Mouse (Mus musculus): ENCODE data around the gene Plaur. TPM values are rescaled to one million over a fixed set of nuclear protein-coding genes. Genes with fewer than 3 reads are reported as not detected.

The Plaur gene
- polyA plus RNA-seq (2014; fragmentation: Nextera tagmentation; extraction: Ambion mirVana): 2.1 and 2.3 TPM in 2 replicates

- ATAC-seq (ENCODE audit: insufficient number of reproducible peaks, low FRiP score, low TSS enrichment, low read depth) (peak; percentile 57; the same call in 1 of the 2 replicates), DNase-seq (ENCODE audit: low spot score) (peak; percentile 69)
- peak within 1 kb of the TSS; percentile 22; the same call in 1 of the 2 replicates for H3K9ac ChIP-seq (ENCODE audit: low read length)
- peak within 1 kb of the TSS; percentile 6; the same call in 1 of the 2 replicates for H3K4me3 ChIP-seq (ENCODE audit: low read depth, low read length)
- H3K9me3 ChIP-seq (ENCODE audit: control insufficient read depth, low read length): no peaks in the 10 kb centered on the region
- peaks cover 10% of the 10 kb centered on the region for H3K4me1 ChIP-seq (ENCODE audit: control insufficient read depth, insufficient read depth, low read length)
- no peaks in the 10 kb centered on the region for H3K36me3 ChIP-seq (ENCODE audit: control insufficient read depth, insufficient read depth, low read length)
- WGBS: 8% methylated on average over 27 of the region's 27 CpGs
- peak within 1 kb of the TSS; percentile 32 for H3K4me2 ChIP-seq (ENCODE audit: low read depth, severe bottlenecking)
- no peak within 1 kb of the TSS for H3K27ac ChIP-seq (replicated peaks; ENCODE audit: low read depth, low read length)
- no peaks in the 10 kb centered on the region for H3K27me3 ChIP-seq (ENCODE audit: control insufficient read depth, insufficient read depth, low read length)
Measured at GRCm38 (mm10) chr7:24462388-24463319, at the start of gene Plaur. Gene Plaur, plus strand, starts transcription at chr7:24462484.

- Histone ChIP-seq H3K27me3 (ENCODE audit: control insufficient read depth, insufficient read depth, low read length) (no peaks in the 10 kb centered on the region), H3K36me3 (ENCODE audit: control insufficient read depth, insufficient read depth, low read length) (peaks cover 5% of the 10 kb centered on the region; the same call in 1 of the 2 replicates), H3K4me1 (ENCODE audit: control insufficient read depth, insufficient read depth, low read length) (no peaks in the 10 kb centered on the region), H3K4me2 (ENCODE audit: low read depth, severe bottlenecking) (no peak overlapping the region), H3K9ac (ENCODE audit: low read length) (no peak overlapping the region), H3K27ac (replicated peaks; ENCODE audit: low read depth, low read length) (no peak overlapping the region), H3K9me3 (ENCODE audit: control insufficient read depth, low read length) (no peaks in the 10 kb centered on the region), H3K4me3 (ENCODE audit: low read depth, low read length) (no peak overlapping the region)
- ATAC-seq (ENCODE audit: insufficient number of reproducible peaks, low FRiP score, low TSS enrichment, low read depth) (no peak), DNase-seq (ENCODE audit: low spot score) (no peak)
- WGBS: 85% methylated on average over 3 of the region's 3 CpGs
Measured at GRCm38 (mm10) chr7:24413630-24414029, 48.7 kb upstream of the Plaur start.

- Histone ChIP-seq H3K4me3 (ENCODE audit: low read depth, low read length) (no peak overlapping the region), H3K27me3 (ENCODE audit: control insufficient read depth, insufficient read depth, low read length) (no peaks in the 10 kb centered on the region), H3K36me3 (ENCODE audit: control insufficient read depth, insufficient read depth, low read length) (0 out of 2 replicates have a peak, but pooled peaks cover 4% of the 10 kb centered on the region), H3K27ac (replicated peaks; ENCODE audit: low read depth, low read length) (no peak overlapping the region), H3K4me1 (ENCODE audit: control insufficient read depth, insufficient read depth, low read length) (no peaks in the 10 kb centered on the region), H3K9ac (ENCODE audit: low read length) (no peak overlapping the region), H3K9me3 (ENCODE audit: control insufficient read depth, low read length) (no peaks in the 10 kb centered on the region), H3K4me2 (ENCODE audit: low read depth, severe bottlenecking) (no peak overlapping the region)
- ATAC-seq (ENCODE audit: insufficient number of reproducible peaks, low FRiP score, low TSS enrichment, low read depth) (no peak), DNase-seq (ENCODE audit: low spot score) (no peak)
- WGBS: 72% methylated on average over 7 of the region's 7 CpGs
Measured at GRCm38 (mm10) chr7:24415261-24415660, 47.0 kb upstream of the Plaur start.

GRCm38 (mm10) chr7:24419579-24419978 is 42.7 kb upstream of the Plaur start:
- DNase-seq (ENCODE audit: low spot score): no peak
- no peak for ATAC-seq (ENCODE audit: insufficient number of reproducible peaks, low FRiP score, low TSS enrichment, low read depth)
- Histone ChIP-seq H3K36me3 (ENCODE audit: control insufficient read depth, insufficient read depth, low read length) (peaks cover 9% of the 10 kb centered on the region; the same call in 1 of the 2 replicates), H3K4me1 (ENCODE audit: control insufficient read depth, insufficient read depth, low read length) (no peaks in the 10 kb centered on the region), H3K4me2 (ENCODE audit: low read depth, severe bottlenecking) (no peak overlapping the region), H3K27me3 (ENCODE audit: control insufficient read depth, insufficient read depth, low read length) (no peaks in the 10 kb centered on the region), H3K9ac (ENCODE audit: low read length) (no peak overlapping the region), H3K4me3 (ENCODE audit: low read depth, low read length) (no peak overlapping the region), H3K9me3 (ENCODE audit: control insufficient read depth, low read length) (no peaks in the 10 kb centered on the region), H3K27ac (replicated peaks; ENCODE audit: low read depth, low read length) (no peak overlapping the region)
- 90% methylated on average over 8 of the region's 8 CpGs for WGBS

GRCm38 (mm10) chr7:24421648-24422047 is 40.6 kb upstream of the Plaur start:
- H3K4me2 ChIP-seq (ENCODE audit: low read depth, severe bottlenecking): no peak overlapping the region
- H3K9me3 ChIP-seq (ENCODE audit: control insufficient read depth, low read length): no peaks in the 10 kb centered on the region
- ATAC-seq (ENCODE audit: insufficient number of reproducible peaks, low FRiP score, low TSS enrichment, low read depth): no peak
- no peak overlapping the region for H3K9ac ChIP-seq (ENCODE audit: low read length)
- no peaks in the 10 kb centered on the region for H3K27me3 ChIP-seq (ENCODE audit: control insufficient read depth, insufficient read depth, low read length)
- no peaks in the 10 kb centered on the region for H3K4me1 ChIP-seq (ENCODE audit: control insufficient read depth, insufficient read depth, low read length)
- no peak for DNase-seq (ENCODE audit: low spot score)
- no peak overlapping the region for H3K4me3 ChIP-seq (ENCODE audit: low read depth, low read length)
- H3K27ac ChIP-seq (replicated peaks; ENCODE audit: low read depth, low read length): no peak overlapping the region
- peaks cover 7% of the 10 kb centered on the region; the same call in 1 of the 2 replicates for H3K36me3 ChIP-seq (ENCODE audit: control insufficient read depth, insufficient read depth, low read length)
- WGBS: 78% methylated on average over 7 of the region's 7 CpGs

- Histone ChIP-seq H3K27me3 (ENCODE audit: control insufficient read depth, insufficient read depth, low read length) (no peaks in the 10 kb centered on the region), H3K4me2 (ENCODE audit: low read depth, severe bottlenecking) (no peak overlapping the region), H3K36me3 (ENCODE audit: control insufficient read depth, insufficient read depth, low read length) (peaks cover 5% of the 10 kb centered on the region; the same call in 1 of the 2 replicates), H3K27ac (replicated peaks; ENCODE audit: low read depth, low read length) (no peak overlapping the region), H3K9me3 (ENCODE audit: control insufficient read depth, low read length) (no peaks in the 10 kb centered on the region), H3K4me1 (ENCODE audit: control insufficient read depth, insufficient read depth, low read length) (no peaks in the 10 kb centered on the region), H3K4me3 (ENCODE audit: low read depth, low read length) (no peak overlapping the region), H3K9ac (ENCODE audit: low read length) (no peak overlapping the region)
- 79% methylated on average over 8 of the region's 8 CpGs for WGBS
- no peak for DNase-seq (ENCODE audit: low spot score)
- ATAC-seq (ENCODE audit: insufficient number of reproducible peaks, low FRiP score, low TSS enrichment, low read depth): no peak
Measured at GRCm38 (mm10) chr7:24422251-24422650, 40.0 kb upstream of the Plaur start.

- no peaks in the 10 kb centered on the region for H3K9me3 ChIP-seq (ENCODE audit: control insufficient read depth, low read length)
- ATAC-seq (ENCODE audit: insufficient number of reproducible peaks, low FRiP score, low TSS enrichment, low read depth): no peak
- H3K36me3 ChIP-seq (ENCODE audit: control insufficient read depth, insufficient read depth, low read length): peaks cover 5% of the 10 kb centered on the region; the same call in 1 of the 2 replicates
- no peaks in the 10 kb centered on the region for H3K27me3 ChIP-seq (ENCODE audit: control insufficient read depth, insufficient read depth, low read length)
- no peak for DNase-seq (ENCODE audit: low spot score)
- H3K4me1 ChIP-seq (ENCODE audit: control insufficient read depth, insufficient read depth, low read length): no peaks in the 10 kb centered on the region
- H3K9ac ChIP-seq (ENCODE audit: low read length): no peak overlapping the region
- no peak overlapping the region for H3K27ac ChIP-seq (replicated peaks; ENCODE audit: low read depth, low read length)
- no peak overlapping the region for H3K4me3 ChIP-seq (ENCODE audit: low read depth, low read length)
- no peak overlapping the region for H3K4me2 ChIP-seq (ENCODE audit: low read depth, severe bottlenecking)
- 93% methylated on average over 15 of the region's 15 CpGs for WGBS
Measured at GRCm38 (mm10) chr7:24423107-24423763, 39.0 kb upstream of the Plaur start.

GRCm38 (mm10) chr7:24423956-24424732 is 38.1 kb upstream of the Plaur start:
- ATAC-seq (ENCODE audit: insufficient number of reproducible peaks, low FRiP score, low TSS enrichment, low read depth): no peak
- H3K4me1 ChIP-seq (ENCODE audit: control insufficient read depth, insufficient read depth, low read length): no peaks in the 10 kb centered on the region
- H3K9ac ChIP-seq (ENCODE audit: low read length): no peak overlapping the region
- H3K4me2 ChIP-seq (ENCODE audit: low read depth, severe bottlenecking): no peak overlapping the region
- H3K27me3 ChIP-seq (ENCODE audit: control insufficient read depth, insufficient read depth, low read length): no peaks in the 10 kb centered on the region
- H3K36me3 ChIP-seq (ENCODE audit: control insufficient read depth, insufficient read depth, low read length): peaks cover 5% of the 10 kb centered on the region; the same call in 1 of the 2 replicates
- no peak overlapping the region for H3K4me3 ChIP-seq (ENCODE audit: low read depth, low read length)
- H3K9me3 ChIP-seq (ENCODE audit: control insufficient read depth, low read length): no peaks in the 10 kb centered on the region
- H3K27ac ChIP-seq (replicated peaks; ENCODE audit: low read depth, low read length): no peak overlapping the region
- no peak for DNase-seq (ENCODE audit: low spot score)
- 89% methylated on average over 12 of the region's 12 CpGs for WGBS
